Mouse (Mus musculus) T-cell, adult 66 days (primary cell): ENCODE results near the gene Cntn3. TPM values are rescaled to one million over a fixed set of nuclear protein-coding genes. Genes with fewer than 3 reads are reported as not detected.

Experiments
- total RNA-seq, 2 experiments: library from RNA; stranded (reverse); gene quantifications; 3 replicates in 1 of 2; 4 replicates in 1 of 2; pipeline ENCODE4 v1.2.4; 2023

The Cntn3 gene
- not detected for total RNA-seq

DNA sequence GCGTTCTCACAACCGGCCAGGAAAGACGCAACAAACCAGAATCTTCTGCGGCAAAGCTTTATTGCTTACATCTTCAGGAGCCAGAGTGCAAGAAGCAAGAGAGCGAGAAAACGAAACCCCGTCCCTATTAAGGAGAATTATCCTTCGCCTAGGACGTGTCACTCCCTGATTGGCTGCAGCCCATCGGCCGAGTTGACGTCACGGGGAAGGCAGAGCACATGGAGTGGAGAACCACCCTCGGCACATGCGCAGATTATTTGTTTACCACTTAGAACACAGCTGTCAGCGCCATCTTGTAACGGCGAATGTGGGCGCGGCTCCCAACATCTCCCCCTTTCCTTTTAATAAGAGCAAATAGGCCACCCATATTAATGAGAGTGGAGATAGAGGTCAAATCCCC is at the start of gene Cntn3:
TSS of gene Cntn3 (minus strand) at position 101 of the 400 bp plus-strand sequence.

